Mouse (Mus musculus) embryonic stem cell, embryonic (primary cell): ENCODE data around the gene Fbxw2.
"Not testable (repeated sequence)": the region's sequence is repeated elsewhere in the genome, so short reads cannot be mapped to it uniquely, and the experiment has no call there.

Experiments
- CTCF ChIA-PET, 4 experiments: fragments of 300-600 bp in 2 of 4; fragments of 350-600 bp in 2 of 4; sonication (Branson Sonifier 250); formaldehyde crosslinking; loops; one replicate each; lab custom pipeline; 2022; ENCODE audit warnings: inconsistent platforms in 2 of 4; lab: Charles Lee
- POLR2A ChIA-PET, 4 experiments: fragments of 300-600 bp in 2 of 4; fragments of 350-600 bp in 2 of 4; sonication (Branson Sonifier 250); formaldehyde crosslinking; loops; one replicate each; lab custom pipeline; 2022; ENCODE audit warnings: antibody characterized with exemption in 4 of 4, inconsistent platforms in 1 of 4; lab: Charles Lee

Fbxw2 gene

DNA sequence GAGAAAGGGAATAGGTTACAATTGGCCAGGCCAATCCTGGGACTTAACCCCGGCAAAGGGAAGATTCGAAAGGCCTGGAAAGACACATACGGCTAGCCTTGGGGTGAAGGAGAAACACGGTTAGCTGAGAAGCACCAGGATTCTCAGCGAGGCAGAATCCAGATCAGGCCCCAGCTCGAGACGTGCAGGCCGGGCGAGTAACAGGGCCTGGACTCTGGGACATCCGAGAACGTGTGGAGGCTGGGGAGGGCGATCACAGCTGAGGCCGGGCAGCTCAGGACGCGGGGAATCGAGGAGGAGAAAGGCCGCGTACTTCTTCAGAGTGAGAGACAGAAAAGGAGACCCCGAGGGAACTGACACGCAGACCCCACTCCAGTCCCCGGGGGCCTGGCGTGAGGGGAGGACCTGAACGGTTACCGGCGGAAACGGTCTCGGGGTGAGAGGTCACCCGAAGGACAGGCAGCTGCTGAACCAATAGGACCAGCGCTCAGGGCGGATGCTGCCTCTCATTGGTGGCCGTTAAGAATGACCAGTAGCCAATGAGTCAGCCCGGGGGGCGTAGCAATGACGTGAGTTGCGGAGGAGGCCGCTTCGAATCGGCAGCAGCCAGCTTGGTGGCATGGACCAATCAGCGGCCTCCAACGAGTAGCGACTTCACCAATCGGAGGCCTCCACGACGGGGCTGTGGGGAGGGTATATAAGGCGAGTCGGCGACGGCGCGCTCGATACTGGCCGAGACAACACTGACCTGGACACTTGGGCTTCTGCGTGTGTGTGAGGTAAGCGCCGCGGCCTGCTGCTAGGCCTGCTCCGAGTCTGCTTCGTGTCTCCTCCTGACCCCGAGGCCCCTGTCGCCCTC is 54.5 kb downstream of the Fbxw2 start, which contains the start of gene Hspa5:
Hspa5 (plus strand) TSS at position 603 of the 859 bp plus-strand sequence.
- ChIA-PET CTCF (interaction anchor here in 3 of 4 experiments (0.7 to 1.4 kb wide), 4 partner anchors 11 to 125 kb away, joined by 3 to 8 read pairs (median 6); no protein-coding TSS in a partner anchor), POLR2A (interaction anchor here in 3 of 4 experiments (0.5 to 4.3 kb wide), 245 partner anchors 8 to 1961 kb away, joined by 3 to 149 read pairs (median 4); partner anchors contain the start of genes Cntrl (in 3 of the 3), Fbxw2 (in 3 of the 3), Gapvd1 (in 3 of the 3) and Rabepk (in 3 of the 3))

DNA sequence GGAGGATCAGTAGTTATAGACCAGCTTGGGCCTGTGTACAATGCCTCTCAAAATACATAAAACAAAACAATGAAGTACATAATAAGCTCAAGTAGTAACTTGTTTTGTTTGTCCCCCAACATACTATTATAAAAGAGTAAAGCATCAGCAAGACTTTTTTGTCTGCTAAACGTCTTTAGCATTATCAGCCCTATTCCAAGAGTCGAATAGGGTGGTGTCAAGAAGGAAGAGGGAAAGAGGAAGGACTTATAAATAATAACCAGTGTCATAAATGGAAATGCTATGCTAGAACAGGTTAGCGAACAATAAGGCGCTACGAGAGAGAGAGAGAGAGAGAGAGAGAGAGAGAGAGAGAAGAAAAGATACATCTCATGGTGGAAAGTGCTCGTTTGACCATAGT is 55.2 kb downstream of the Fbxw2 start:
- ChIA-PET POLR2A (interaction anchor here in 3 of 4 experiments (0.7 to 4.3 kb wide), 143 partner anchors 7 to 1937 kb away, joined by 3 to 149 read pairs (median 6); partner anchors contain the start of genes Gapvd1 (in 3 of the 3), Rabepk (in 3 of the 3), Fbxw2 (in 2 of the 3) and Stom (in 2 of the 3)), CTCF (interaction anchor here in 3 of 4 experiments (0.7 to 1.4 kb wide), 4 partner anchors 12 to 125 kb away, joined by 3 to 8 read pairs (median 6); no protein-coding TSS in a partner anchor)

DNA sequence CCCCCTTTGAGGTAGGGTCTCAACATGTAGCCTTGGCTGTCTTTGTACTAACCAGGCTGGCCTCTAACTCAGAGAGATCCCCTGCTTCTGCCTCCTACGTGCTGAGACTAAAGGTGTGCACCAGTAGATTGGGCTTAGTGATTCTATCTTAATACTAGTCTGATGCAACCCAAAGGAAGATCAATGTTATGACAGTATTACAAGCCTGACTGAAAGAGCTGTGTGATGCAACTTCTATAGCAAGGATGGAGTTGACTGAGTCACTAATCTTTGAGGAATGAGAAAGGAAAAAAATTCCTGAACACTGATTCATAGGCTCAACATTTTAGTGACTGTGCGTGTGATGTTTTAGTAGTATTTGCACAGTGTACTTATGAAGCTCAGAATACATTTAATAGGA is 56.1 kb downstream of the Fbxw2 start:
- ChIA-PET POLR2A (interaction anchor here in 3 of 4 experiments (0.6 to 4.3 kb wide), 22 partner anchors 13 to 363 kb away, joined by 3 to 149 read pairs (median 28); partner anchors contain the start of genes Gapvd1 (in 2 of the 3), Rabepk (in 2 of the 3), Cntrl (in 1 of the 3) and Fbxw2 (in 1 of the 3)), CTCF (no interaction called here)

- POLR2A ChIA-PET, result interaction anchor here in 2 of 4 experiments (0.7 to 1.4 kb wide), 2 partner anchors 10 to 431 kb away, joined by 4 to 15 read pairs; partner anchors contain the start of gene Gapvd1 (in 1 of the 2)
These were observed 61.3 kb downstream of the Fbxw2 start for GRCm38 (mm10) chr2:34764801-34765200.

DNA sequence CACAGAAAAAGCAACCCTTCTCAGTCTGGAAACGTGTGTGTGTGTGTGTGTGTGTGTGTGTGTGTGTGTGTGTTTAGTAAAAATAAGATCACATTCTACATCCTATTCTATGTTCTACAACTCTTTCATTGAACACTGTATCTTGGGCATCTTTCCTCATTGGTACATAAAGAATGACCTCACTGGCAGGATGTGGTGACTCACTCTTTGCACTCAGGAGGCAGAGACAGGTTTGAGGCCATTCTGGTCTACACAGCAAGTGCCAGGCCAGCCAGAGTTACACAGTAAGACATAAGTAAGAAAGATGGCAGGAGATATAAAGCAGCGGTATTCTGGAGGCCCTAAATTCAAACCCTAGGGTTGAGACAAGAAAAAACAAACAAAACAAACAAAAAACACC is 63.2 kb downstream of the Fbxw2 start:
- ChIA-PET CTCF (interaction anchor here in 1 of 4 experiments (0.7 kb wide), 1 partner anchor 1541 kb away, joined by 4 read pairs; no protein-coding TSS in a partner anchor), POLR2A (interaction anchor here in 3 of 4 experiments (0.9 to 3.6 kb wide), 4 partner anchors 8 to 17 kb away, joined by 3 to 19 read pairs (median 8); partner anchors contain the start of gene Hspa5 (in 3 of the 3))

More at GRCm38 (mm10) chr2:34764801-34765200, 61.3 kb downstream of the Fbxw2 start:
- CTCF ChIA-PET, result no interaction called here

DNA sequence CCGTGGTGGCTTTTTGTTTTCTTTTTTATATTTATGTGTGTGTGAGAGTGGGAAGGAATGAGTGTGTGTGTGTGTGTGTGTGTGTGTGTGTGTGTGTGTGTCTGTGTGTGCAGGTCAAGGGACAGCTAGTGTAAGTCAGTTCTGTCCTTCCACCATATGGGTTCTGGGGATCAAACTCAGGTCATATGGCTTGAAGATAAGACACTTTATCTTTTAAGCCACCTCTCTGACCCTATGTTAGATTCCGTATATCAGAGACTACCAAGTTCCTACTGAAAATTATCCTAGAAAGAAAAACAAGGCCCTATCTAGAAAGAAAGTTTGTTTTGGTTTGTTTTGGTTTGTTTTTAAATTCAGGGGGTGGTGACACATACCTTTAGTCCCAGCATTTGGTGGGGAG is 63.9 kb downstream of the Fbxw2 start:
- POLR2A ChIA-PET, result interaction anchor here in 2 of 4 experiments (0.6 to 3.6 kb wide), 3 partner anchors 9 to 70 kb away, joined by 3 to 19 read pairs (median 14); partner anchors contain the start of gene Hspa5 (in 2 of the 2)
- CTCF ChIA-PET, result interaction anchor here in 2 of 4 experiments (0.6 to 0.7 kb wide), 2 partner anchors 62 to 1541 kb away, joined by 3 to 4 read pairs; no protein-coding TSS in a partner anchor

DNA sequence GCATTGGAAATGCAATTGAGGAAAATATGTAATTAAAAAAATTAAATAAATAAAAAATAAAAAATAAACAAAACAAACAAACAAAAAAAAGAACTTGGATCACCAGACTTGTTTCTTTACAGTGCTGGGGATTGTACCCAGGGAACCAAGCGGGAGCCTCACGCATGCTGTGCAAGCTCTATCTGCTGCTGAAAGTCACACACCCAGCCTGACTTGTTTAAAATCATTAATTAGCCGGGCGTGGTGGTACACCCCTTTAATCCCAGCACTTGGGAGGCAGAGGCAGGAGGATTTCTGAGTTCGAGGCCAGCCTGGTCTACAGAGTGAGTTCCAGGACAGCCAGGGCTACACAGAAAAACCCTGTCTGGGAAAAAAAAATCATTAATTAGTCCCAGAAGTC is 64.8 kb downstream of the Fbxw2 start:
- POLR2A ChIA-PET, result interaction anchor here in 1 of 4 experiments (3.6 kb wide), 1 partner anchor 10 kb away, joined by 19 read pairs; the partner anchor contains the start of gene Hspa5

GRCm38 (mm10) chr2:34757341-34757740 is 68.8 kb downstream of the Fbxw2 start:
- CTCF ChIA-PET, result interaction anchor here in 2 of 4 experiments (0.7 kb wide), 2 partner anchors 11 to 214 kb away, joined by 4 to 6 read pairs; no protein-coding TSS in a partner anchor
- POLR2A ChIA-PET, result interaction anchor here in 2 of 4 experiments (0.7 to 4.7 kb wide), 5 partner anchors 10 to 67 kb away, joined by 3 to 78 read pairs (median 4); partner anchors contain the start of gene Hspa5 (in 2 of the 2)

More for the DNA sequence above, 64.8 kb downstream of the Fbxw2 start:
- CTCF ChIA-PET, result not testable (repeated sequence)

- ChIA-PET CTCF (interaction anchor here in 1 of 4 experiments (0.7 kb wide), 1 partner anchor 767 kb away, joined by 3 read pairs; no protein-coding TSS in a partner anchor), POLR2A (interaction anchor here (0.6 to 4.7 kb wide), 42 partner anchors 8 to 355 kb away, joined by 3 to 78 read pairs (median 4); partner anchors contain the start of genes Hspa5 (in 3 of the 4), Cntrl (in 1 of the 4) and Rabepk (in 1 of the 4))
These were observed 71.4 kb downstream of the Fbxw2 start, which contains the start of gene Gapvd1 for GRCm38 (mm10) chr2:34754551-34755358. Gapvd1 (minus strand) TSS chr2:34755232.
